Mouse (Mus musculus) intestine, postnatal 0 days (tissue): ENCODE measurements at regions not wholly inside any gene's neighbourhood (a gene's known extent, or its start where the extent isn't known, plus 50 kb on each side); places are given as distances from the start of the nearest gene placed in this dataset.
A peak's percentile ranks its signal among the peaks of the same experiment; 100 is the strongest.
"Not testable (repeated sequence)": the region's sequence is repeated elsewhere in the genome, so short reads cannot be mapped to it uniquely, and the experiment has no call there.

Source experiments
- ATAC-seq: fragments of 200-750 bp; cut with Nextera tagmentation; 2 replicates; pipeline ENCODE4 v1.8.0; 2017; ENCODE audit warnings: mild to moderate bottlenecking, moderate TSS enrichment, moderate library complexity
- H3K27ac ChIP-seq: fragments of 300-500 bp; sonication (generic); 2 replicates; pipeline ENCODE4 v1.5.1; 2014; ENCODE audit warnings: mild to moderate bottlenecking, low read depth, low read length, moderate library complexity
- H3K27me3 ChIP-seq: fragments of 300-500 bp; sonication (generic); replicated peaks from 2 replicates; pipeline ENCODE4 v1.6.1; 2014; ENCODE audit warnings: low read length, mixed read lengths; ENCODE audit not compliant: control insufficient read depth, insufficient read depth
- H3K36me3 ChIP-seq: fragments of 300-500 bp; sonication (generic); 2 replicates; pipeline ENCODE4 v1.6.1; 2014; ENCODE audit warnings: mild to moderate bottlenecking, moderate library complexity; ENCODE audit not compliant: control insufficient read depth, insufficient read depth
- H3K4me1 ChIP-seq: fragments of 300-500 bp; sonication (generic); replicated peaks from 2 replicates; pipeline ENCODE4 v1.6.1; 2014; ENCODE audit warnings: antibody characterized with exemption, low read length, mixed read lengths; ENCODE audit not compliant: control insufficient read depth, insufficient read depth
- H3K4me2 ChIP-seq: fragments of 300-500 bp; sonication (generic); replicated peaks from 2 replicates; pipeline ENCODE4 v1.6.1; 2014; ENCODE audit warnings: low read depth, mild to moderate bottlenecking, moderate library complexity
- H3K4me3 ChIP-seq: fragments of 300-500 bp; sonication (generic); 2 replicates; pipeline ENCODE4 v1.5.1; 2014; ENCODE audit warnings: low read depth, low read length
- H3K9ac ChIP-seq: fragments of 300-500 bp; sonication (generic); 2 replicates; pipeline ENCODE4 v1.6.1; 2014; ENCODE audit warnings: mild to moderate bottlenecking, low read depth, low read length
- H3K9me3 ChIP-seq: fragments of 300-500 bp; sonication (generic); 2 replicates; pipeline ENCODE4 v1.6.1; 2016; ENCODE audit warnings: mixed run types; ENCODE audit not compliant: control insufficient read depth
- CTCF ChIP-seq: sonication (generic); IDR thresholded peaks from 2 replicates; pipeline ENCODE4 v1.5.1; 2016; ENCODE audit warnings: low read depth, mild to moderate bottlenecking, control low read depth, antibody characterized with exemption, moderate library complexity
- WGBS: fragments of 180-500 bp; shearing (Covaris S2); extraction: QIAGEN DNeasy Blood & Tissue Kit; methylation state at CpG from one replicate; pipeline ENCODE4 v1.1.7; 2014; 5-methylcytosine and 5-hydroxymethylcytosine counted together

- H3K4me1 ChIP-seq: peaks cover 8% of the 10 kb centered on the region; the same call in 1 of the 2 replicates
- H3K9me3 ChIP-seq: no peaks in the 10 kb centered on the region
- WGBS: 81% methylated on average over 4 of the region's 4 CpGs
- peak; percentile 67 for TF ChIP-seq CTCF
- no peak overlapping the region for H3K4me2 ChIP-seq
- ATAC-seq: no peak
- H3K27me3 ChIP-seq: no peaks in the 10 kb centered on the region
- no peaks in the 10 kb centered on the region for H3K36me3 ChIP-seq
- no peak overlapping the region for H3K9ac ChIP-seq
- H3K4me3 ChIP-seq: no peak overlapping the region
- peak overlapping the region; percentile 46; the same call in 1 of the 2 replicates for H3K27ac ChIP-seq
Measured at GRCm38 (mm10) chr8:126813621-126814020, 132.0 kb downstream of the Tomm20 start.

GRCm38 (mm10) chr8:126812777-126813176, 132.9 kb downstream of the Tomm20 start:
- H3K36me3 ChIP-seq: no peaks in the 10 kb centered on the region
- peak; percentile 48 for TF ChIP-seq CTCF
- no peak overlapping the region for H3K4me2 ChIP-seq
- H3K9ac ChIP-seq: no peak overlapping the region
- no peaks in the 10 kb centered on the region for H3K27me3 ChIP-seq
- no peak overlapping the region for H3K4me3 ChIP-seq
- H3K9me3 ChIP-seq: no peaks in the 10 kb centered on the region
- peak; percentile 13; the same call in 1 of the 2 replicates for ATAC-seq
- peaks cover 8% of the 10 kb centered on the region; the same call in 1 of the 2 replicates for H3K4me1 ChIP-seq
- WGBS: 90% methylated on average over 5 of the region's 5 CpGs
- H3K27ac ChIP-seq: peak overlapping the region; percentile 10

GRCm38 (mm10) chr8:126811358-126811757, 134.3 kb downstream of the Tomm20 start:
- H3K4me3 ChIP-seq, H3K4me2 ChIP-seq, H3K36me3 ChIP-seq, ATAC-seq, H3K27me3 ChIP-seq, H3K9me3 ChIP-seq, H3K9ac ChIP-seq, H3K27ac ChIP-seq: not testable (repeated sequence)
- 76% methylated on average over 2 of the region's 2 CpGs for WGBS
- peaks cover 12% of the 10 kb centered on the region; the same call in 1 of the 2 replicates for H3K4me1 ChIP-seq

GRCm38 (mm10) chr8:126810516-126810915, 135.1 kb downstream of the Tomm20 start:
- 85% methylated on average over 5 of the region's 5 CpGs for WGBS
- no peak for TF ChIP-seq CTCF
- no peak for ATAC-seq
- H3K4me1 ChIP-seq: peaks cover 12% of the 10 kb centered on the region; the same call in 1 of the 2 replicates
- no peak overlapping the region for H3K4me3 ChIP-seq
- H3K9ac ChIP-seq: no peak overlapping the region
- H3K9me3 ChIP-seq: no peaks in the 10 kb centered on the region
- no peaks in the 10 kb centered on the region for H3K36me3 ChIP-seq
- no peak overlapping the region for H3K27ac ChIP-seq
- H3K4me2 ChIP-seq: no peak overlapping the region
- H3K27me3 ChIP-seq: no peaks in the 10 kb centered on the region

- ATAC-seq: no peak
- no peak overlapping the region for H3K4me2 ChIP-seq
- 88% methylated on average over 1 of the region's 1 CpGs for WGBS
Measured at GRCm38 (mm10) chr8:126809321-126809720, 136.3 kb downstream of the Tomm20 start.

GRCm38 (mm10) chr8:126808496-126808895, 137.1 kb downstream of the Tomm20 start:
- WGBS: 91% methylated on average over 4 of the region's 4 CpGs
- 0 out of 2 replicates have a peak, but pooled peaks cover 4% of the 10 kb centered on the region for H3K4me1 ChIP-seq
- no peak for TF ChIP-seq CTCF
- H3K27me3 ChIP-seq: no peaks in the 10 kb centered on the region
- no peak overlapping the region for H3K27ac ChIP-seq
- H3K9ac ChIP-seq: no peak overlapping the region
- no peak overlapping the region for H3K4me2 ChIP-seq
- no peaks in the 10 kb centered on the region for H3K36me3 ChIP-seq
- no peak for ATAC-seq
- no peak overlapping the region for H3K4me3 ChIP-seq
- no peaks in the 10 kb centered on the region for H3K9me3 ChIP-seq

More at GRCm38 (mm10) chr8:126809321-126809720, 136.3 kb downstream of the Tomm20 start:
- Histone ChIP-seq H3K27me3 (no peaks in the 10 kb centered on the region), H3K36me3 (no peaks in the 10 kb centered on the region), H3K9me3 (no peaks in the 10 kb centered on the region), H3K4me1 (peaks cover 8% of the 10 kb centered on the region; the same call in 1 of the 2 replicates), H3K4me3 (no peak overlapping the region), H3K27ac (no peak overlapping the region), H3K9ac (no peak overlapping the region)
- TF ChIP-seq CTCF: no peak
